Mouse (Mus musculus): Measurements from ENCODE around the gene Sbk3.

Gene Sbk3

GRCm38 (mm10) chr7:4993347-4993998 lies 22.5 kb upstream of the Sbk3 start:
- DNase-seq (ENCODE audit: low spot score) = no peak

- no peak for DNase-seq (ENCODE audit: low spot score)
Measured at GRCm38 (mm10) chr7:4988250-4988649, 17.3 kb upstream of the Sbk3 start.

- DNase-seq (ENCODE audit: low spot score) = no peak
Measured at GRCm38 (mm10) chr7:4976832-4977231, 5.9 kb upstream of the Sbk3 start.

GRCm38 (mm10) chr7:4975455-4975854 lies 4.5 kb upstream of the Sbk3 start:
- DNase-seq (ENCODE audit: low spot score) = no peak

- DNase-seq (ENCODE audit: low spot score) = no peak
Measured at GRCm38 (mm10) chr7:4972321-4973047, 1.5 kb upstream of the Sbk3 start.

GRCm38 (mm10) chr7:4971710-4972109 lies 742 bp upstream of the Sbk3 start:
- DNase-seq (ENCODE audit: low spot score) = no peak

GRCm38 (mm10) chr7:4964988-4965387 lies 6.0 kb downstream of the Sbk3 start:
- DNase-seq (ENCODE audit: low spot score) = no peak

- peak; percentile 37 for DNase-seq (ENCODE audit: low spot score)
Measured at GRCm38 (mm10) chr7:4964272-4964671, 6.7 kb downstream of the Sbk3 start, which contains the start of gene Sbk2. Gene Sbk2, minus strand, starts transcription at chr7:4964406.

GRCm38 (mm10) chr7:4963527-4963926 lies 7.4 kb downstream of the Sbk3 start:
- DNase-seq (ENCODE audit: low spot score) = no peak

- DNase-seq (ENCODE audit: low spot score) = no peak
Measured at GRCm38 (mm10) chr7:4957361-4957760, 13.6 kb downstream of the Sbk3 start.

GRCm38 (mm10) chr7:4953815-4954445 lies 17.0 kb downstream of the Sbk3 start:
- DNase-seq (ENCODE audit: low spot score) = no peak

GRCm38 (mm10) chr7:4950561-4951342 lies 20.2 kb downstream of the Sbk3 start:
- no peak for DNase-seq (ENCODE audit: low spot score)

- no peak for DNase-seq (ENCODE audit: low spot score)
Measured at GRCm38 (mm10) chr7:4948386-4948785, 22.6 kb downstream of the Sbk3 start.

GRCm38 (mm10) chr7:4947855-4948254 lies 23.1 kb downstream of the Sbk3 start:
- DNase-seq (ENCODE audit: low spot score) = no peak

- DNase-seq (ENCODE audit: low spot score) = peak; percentile 86
Measured at GRCm38 (mm10) chr7:4943223-4943815, 27.6 kb downstream of the Sbk3 start.

GRCm38 (mm10) chr7:4942673-4943072 lies 28.3 kb downstream of the Sbk3 start:
- no peak for DNase-seq (ENCODE audit: low spot score)

- peak; percentile 80 for DNase-seq (ENCODE audit: low spot score)
Measured at GRCm38 (mm10) chr7:4940068-4940479, 30.9 kb downstream of the Sbk3 start.

- DNase-seq (ENCODE audit: low spot score) = peak; percentile 62
Measured at GRCm38 (mm10) chr7:4938456-4938855, 32.5 kb downstream of the Sbk3 start.

- DNase-seq (ENCODE audit: low spot score) = no peak
Measured at GRCm38 (mm10) chr7:4937392-4937791, 33.6 kb downstream of the Sbk3 start.

- no peak for DNase-seq (ENCODE audit: low spot score)
Measured at GRCm38 (mm10) chr7:4936832-4937231, 34.1 kb downstream of the Sbk3 start.

GRCm38 (mm10) chr7:4934160-4934914 lies 36.6 kb downstream of the Sbk3 start:
- no peak for DNase-seq (ENCODE audit: low spot score)

Data from c-Kit-positive CD71-positive TER-119-positive erythroid progenitor cells, embryonic 14.5 days (primary cell).